Mouse (Mus musculus): Measurements from ENCODE around the gene Sncb. TPM values are rescaled to one million over a fixed set of nuclear protein-coding genes. Genes with fewer than 3 reads are reported as not detected.

Sncb gene
- polyA plus RNA-seq, 1 experiment from 2014 or later = not detected

- peak overlapping the region; percentile 42 for H3K4me3 ChIP-seq (ENCODE audit: low read depth, low read length)
- H3K9ac ChIP-seq (ENCODE audit: low read length) = peak overlapping the region; percentile 43; the same call in 1 of the 2 replicates
- ATAC-seq (ENCODE audit: insufficient number of reproducible peaks, low FRiP score, low TSS enrichment, low read depth) = peak; percentile 62
- no peak overlapping the region for H3K27ac ChIP-seq (replicated peaks; ENCODE audit: low read depth, low read length)
- H3K9me3 ChIP-seq (ENCODE audit: control insufficient read depth, low read length) = no peaks in the 10 kb centered on the region
- H3K27me3 ChIP-seq (ENCODE audit: control insufficient read depth, insufficient read depth, low read length) = peaks cover 19% of the 10 kb centered on the region
- H3K4me2 ChIP-seq (ENCODE audit: low read depth, severe bottlenecking) = peak overlapping the region; percentile 92
- DNase-seq (ENCODE audit: low spot score) = peak; percentile 67
- no peaks in the 10 kb centered on the region for H3K36me3 ChIP-seq (ENCODE audit: control insufficient read depth, insufficient read depth, low read length)
- H3K4me1 ChIP-seq (ENCODE audit: control insufficient read depth, insufficient read depth, low read length) = no peaks in the 10 kb centered on the region
- 3% methylated on average over 40 of the region's 100 CpGs for WGBS
These were observed 17.1 kb downstream of the Sncb start for GRCm38 (mm10) chr13:54749061-54749863.

GRCm38 (mm10) chr13:54748721-54749060, 17.7 kb downstream of the Sncb start:
- H3K27me3 ChIP-seq (ENCODE audit: control insufficient read depth, insufficient read depth, low read length) = peaks cover 19% of the 10 kb centered on the region
- WGBS = 56% methylated on average over 10 of the region's 10 CpGs
- ATAC-seq (ENCODE audit: insufficient number of reproducible peaks, low FRiP score, low TSS enrichment, low read depth) (no peak), DNase-seq (ENCODE audit: low spot score) (no peak)
- H3K4me2 ChIP-seq (ENCODE audit: low read depth, severe bottlenecking) = peak overlapping the region; percentile 92; the same call in 1 of the 2 replicates
- H3K4me3 ChIP-seq (ENCODE audit: low read depth, low read length) = no peak overlapping the region
- H3K9ac ChIP-seq (ENCODE audit: low read length) = no peak overlapping the region
- no peak overlapping the region for H3K27ac ChIP-seq (replicated peaks; ENCODE audit: low read depth, low read length)
- H3K36me3 ChIP-seq (ENCODE audit: control insufficient read depth, insufficient read depth, low read length) = no peaks in the 10 kb centered on the region
- no peaks in the 10 kb centered on the region for H3K4me1 ChIP-seq (ENCODE audit: control insufficient read depth, insufficient read depth, low read length)
- no peaks in the 10 kb centered on the region for H3K9me3 ChIP-seq (ENCODE audit: control insufficient read depth, low read length)

GRCm38 (mm10) chr13:54748190-54748589, 18.2 kb downstream of the Sncb start:
- Histone ChIP-seq H3K9me3 (ENCODE audit: control insufficient read depth, low read length) (no peaks in the 10 kb centered on the region), H3K4me3 (ENCODE audit: low read depth, low read length) (no peak overlapping the region), H3K27me3 (ENCODE audit: control insufficient read depth, insufficient read depth, low read length) (peaks cover 19% of the 10 kb centered on the region), H3K4me2 (ENCODE audit: low read depth, severe bottlenecking) (no peak overlapping the region), H3K4me1 (ENCODE audit: control insufficient read depth, insufficient read depth, low read length) (no peaks in the 10 kb centered on the region), H3K36me3 (ENCODE audit: control insufficient read depth, insufficient read depth, low read length) (no peaks in the 10 kb centered on the region), H3K27ac (replicated peaks; ENCODE audit: low read depth, low read length) (no peak overlapping the region), H3K9ac (ENCODE audit: low read length) (no peak overlapping the region)
- 79% methylated on average over 8 of the region's 8 CpGs for WGBS
- ATAC-seq (ENCODE audit: insufficient number of reproducible peaks, low FRiP score, low TSS enrichment, low read depth) (no peak), DNase-seq (ENCODE audit: low spot score) (no peak)

- no peak for DNase-seq (ENCODE audit: low spot score)
- Histone ChIP-seq H3K36me3 (ENCODE audit: control insufficient read depth, insufficient read depth, low read length) (no peaks in the 10 kb centered on the region), H3K27me3 (ENCODE audit: control insufficient read depth, insufficient read depth, low read length) (peaks cover 19% of the 10 kb centered on the region), H3K4me2 (ENCODE audit: low read depth, severe bottlenecking) (no peak overlapping the region), H3K9ac (ENCODE audit: low read length) (no peak overlapping the region), H3K27ac (replicated peaks; ENCODE audit: low read depth, low read length) (no peak overlapping the region), H3K9me3 (ENCODE audit: control insufficient read depth, low read length) (no peaks in the 10 kb centered on the region), H3K4me3 (ENCODE audit: low read depth, low read length) (no peak overlapping the region), H3K4me1 (ENCODE audit: control insufficient read depth, insufficient read depth, low read length) (no peaks in the 10 kb centered on the region)
- ATAC-seq (ENCODE audit: insufficient number of reproducible peaks, low FRiP score, low TSS enrichment, low read depth) = no peak
- WGBS = 57% methylated on average over 10 of the region's 10 CpGs
These were observed 19.5 kb downstream of the Sncb start for GRCm38 (mm10) chr13:54746896-54747295.

- H3K4me1 ChIP-seq (ENCODE audit: control insufficient read depth, insufficient read depth, low read length) = no peaks in the 10 kb centered on the region
- no peak for ATAC-seq (ENCODE audit: insufficient number of reproducible peaks, low FRiP score, low TSS enrichment, low read depth)
- H3K4me2 ChIP-seq (ENCODE audit: low read depth, severe bottlenecking) = no peak overlapping the region
- H3K4me3 ChIP-seq (ENCODE audit: low read depth, low read length) = no peak overlapping the region
- WGBS = 38% methylated on average over 6 of the region's 6 CpGs
- peaks cover 19% of the 10 kb centered on the region for H3K27me3 ChIP-seq (ENCODE audit: control insufficient read depth, insufficient read depth, low read length)
- DNase-seq (ENCODE audit: low spot score) = no peak
- H3K9me3 ChIP-seq (ENCODE audit: control insufficient read depth, low read length) = no peaks in the 10 kb centered on the region
- H3K27ac ChIP-seq (replicated peaks; ENCODE audit: low read depth, low read length) = no peak overlapping the region
- no peaks in the 10 kb centered on the region for H3K36me3 ChIP-seq (ENCODE audit: control insufficient read depth, insufficient read depth, low read length)
- H3K9ac ChIP-seq (ENCODE audit: low read length) = no peak overlapping the region
These were observed 20.3 kb downstream of the Sncb start for GRCm38 (mm10) chr13:54746110-54746509.

GRCm38 (mm10) chr13:54738213-54738601, 28.2 kb downstream of the Sncb start:
- DNase-seq (ENCODE audit: low spot score) (no peak), ATAC-seq (ENCODE audit: insufficient number of reproducible peaks, low FRiP score, low TSS enrichment, low read depth) (no peak)
- H3K9me3 ChIP-seq (ENCODE audit: control insufficient read depth, low read length) = no peaks in the 10 kb centered on the region
- H3K27me3 ChIP-seq (ENCODE audit: control insufficient read depth, insufficient read depth, low read length) = peaks cover 46% of the 10 kb centered on the region
- no peak overlapping the region for H3K9ac ChIP-seq (ENCODE audit: low read length)
- no peaks in the 10 kb centered on the region for H3K36me3 ChIP-seq (ENCODE audit: control insufficient read depth, insufficient read depth, low read length)
- peak overlapping the region; percentile 49; the same call in 1 of the 2 replicates for H3K4me2 ChIP-seq (ENCODE audit: low read depth, severe bottlenecking)
- no peak overlapping the region for H3K27ac ChIP-seq (replicated peaks; ENCODE audit: low read depth, low read length)
- H3K4me1 ChIP-seq (ENCODE audit: control insufficient read depth, insufficient read depth, low read length) = peaks cover 7% of the 10 kb centered on the region; the same call in 1 of the 2 replicates
- H3K4me3 ChIP-seq (ENCODE audit: low read depth, low read length) = peak overlapping the region; percentile 32
- 6% methylated on average over 34 of the region's 34 CpGs for WGBS

GRCm38 (mm10) chr13:54737488-54738212, 28.7 kb downstream of the Sncb start:
- peak overlapping the region; percentile 49 for H3K4me2 ChIP-seq (ENCODE audit: low read depth, severe bottlenecking)
- peaks cover 46% of the 10 kb centered on the region for H3K27me3 ChIP-seq (ENCODE audit: control insufficient read depth, insufficient read depth, low read length)
- no peak overlapping the region for H3K9ac ChIP-seq (ENCODE audit: low read length)
- H3K4me3 ChIP-seq (ENCODE audit: low read depth, low read length) = peak overlapping the region; percentile 32
- no peaks in the 10 kb centered on the region for H3K9me3 ChIP-seq (ENCODE audit: control insufficient read depth, low read length)
- H3K4me1 ChIP-seq (ENCODE audit: control insufficient read depth, insufficient read depth, low read length) = peaks cover 7% of the 10 kb centered on the region; the same call in 1 of the 2 replicates
- H3K36me3 ChIP-seq (ENCODE audit: control insufficient read depth, insufficient read depth, low read length) = no peaks in the 10 kb centered on the region
- 2% methylated on average over 69 of the region's 87 CpGs for WGBS
- DNase-seq (ENCODE audit: low spot score) = peak; percentile 47
- ATAC-seq (ENCODE audit: insufficient number of reproducible peaks, low FRiP score, low TSS enrichment, low read depth) = no peak
- H3K27ac ChIP-seq (replicated peaks; ENCODE audit: low read depth, low read length) = no peak overlapping the region

- H3K9ac ChIP-seq (ENCODE audit: low read length) = no peak overlapping the region
These were observed 29.5 kb downstream of the Sncb start for GRCm38 (mm10) chr13:54736931-54737330.

More at GRCm38 (mm10) chr13:54736931-54737330, 29.5 kb downstream of the Sncb start:
- Histone ChIP-seq H3K4me3 (ENCODE audit: low read depth, low read length) (no peak overlapping the region), H3K4me2 (ENCODE audit: low read depth, severe bottlenecking) (no peak overlapping the region; the same call in 1 of the 2 replicates), H3K36me3 (ENCODE audit: control insufficient read depth, insufficient read depth, low read length) (no peaks in the 10 kb centered on the region), H3K27ac (replicated peaks; ENCODE audit: low read depth, low read length) (no peak overlapping the region), H3K27me3 (ENCODE audit: control insufficient read depth, insufficient read depth, low read length) (peaks cover 46% of the 10 kb centered on the region), H3K4me1 (ENCODE audit: control insufficient read depth, insufficient read depth, low read length) (peaks cover 7% of the 10 kb centered on the region; the same call in 1 of the 2 replicates), H3K9me3 (ENCODE audit: control insufficient read depth, low read length) (no peaks in the 10 kb centered on the region)
- 33% methylated on average over 3 of the region's 3 CpGs for WGBS
- no peak for ATAC-seq (ENCODE audit: insufficient number of reproducible peaks, low FRiP score, low TSS enrichment, low read depth)
- DNase-seq (ENCODE audit: low spot score) = no peak

Data from limb, embryonic 11.5 days (tissue).